Mouse (Mus musculus) heart, postnatal 4 days (tissue): Measurements from ENCODE around the gene Zfp654. TPM values are rescaled to one million over a fixed set of nuclear protein-coding genes. Genes with fewer than 3 reads are reported as not detected.
A peak's percentile ranks its signal among the peaks of the same experiment; 100 is the strongest.

Experiments used
- DNase-seq: peaks from one replicate; pipeline ENCODE4 v3.0.0; 2021
- total RNA-seq, 2 experiments: library from RNA; stranded (reverse); gene quantifications; 2 replicates each; pipeline ENCODE4 v1.2.3; 2021

Gene Zfp654
- total RNA-seq, 2 experiments from 2014 or later, result 10.6 to 10.8 TPM

GRCm38 (mm10) chr16:64759245-64759626, 92.2 kb downstream of the Zfp654 start:
- no peak for DNase-seq

GRCm38 (mm10) chr16:64758561-64759244, 92.7 kb downstream of the Zfp654 start:
- no peak for DNase-seq

- no peak for DNase-seq
Measured at GRCm38 (mm10) chr16:64757666-64758400, 93.6 kb downstream of the Zfp654 start.

- no peak for DNase-seq
Measured at GRCm38 (mm10) chr16:64756321-64756720, 95.1 kb downstream of the Zfp654 start.

- DNase-seq, result peak; percentile 45
Measured at GRCm38 (mm10) chr16:64754743-64755139, 96.7 kb downstream of the Zfp654 start.

- no peak for DNase-seq
Measured at GRCm38 (mm10) chr16:64753990-64754742, 97.3 kb downstream of the Zfp654 start.

- DNase-seq, result peak; percentile 81
Measured at GRCm38 (mm10) chr16:64748237-64748636, 103.2 kb downstream of the Zfp654 start.

- no peak for DNase-seq
Measured at GRCm38 (mm10) chr16:64745089-64745488, 106.4 kb downstream of the Zfp654 start.

- DNase-seq, result no peak
Measured at GRCm38 (mm10) chr16:64737289-64737688, 114.2 kb downstream of the Zfp654 start.

Other genes starting within 250 kb of the Zfp654 start
- gene Csnka2ip, start 249.2 kb downstream of the Zfp654 start, total RNA-seq, result not detected
- gene 4930453N24Rik, start 80.5 kb downstream of the Zfp654 start, total RNA-seq, result 10 to 100 TPM; 28.4 to 28.6 TPM
- gene Cggbp1, start 344 bp upstream of the Zfp654 start, total RNA-seq, result 10 to 100 TPM; 61.3 to 63.1 TPM